In genomic region chr1:151236141-151236930, GRCm38 (mm10) we compare ENCODE assay signal across 8 mouse cellular contexts. TPM values are rescaled to one million over a fixed set of nuclear protein-coding genes. Genes with fewer than 3 reads are reported as not detected.
A peak's percentile ranks its signal among the peaks of the same experiment; 100 is the strongest.
DNase-seq lines count a peak whose midpoint lies in the region; ATAC-seq and TF ChIP-seq lines count a peak whose summit lies in the region.

No protein-coding gene starts in this region.

- DNase-seq in ovary, adult 18-20 months (ENCODE audit: low spot score) = peak; percentile 18
- DNase-seq in ovary, postnatal 36 days (ENCODE audit: low spot score) = no peak
- peak; percentile 66 for DNase-seq in gastrocnemius, adult 2 months
- DNase-seq in heart, postnatal 4 days = peak; percentile 40
- DNase-seq in thymus, postnatal 14 days = no peak
- DNase-seq in thymus, postnatal 10 days (ENCODE audit: low spot score in 2 of 2) = no peak
- DNase-seq in thymus, postnatal 4 days = no peak

- no peak for TF ChIP-seq CTCF in gastrocnemius, adult 2 months (IDR thresholded peaks at IDR 0.05)

- ATAC-seq in megakaryocyte progenitor cell, adult 5-6 weeks (replicated peaks; ENCODE audit: poor library complexity) = peak; percentile 52

- peak overlapping the region; percentile 26 for H3K4me3 ChIP-seq in gastrocnemius, adult 2 months

- intact Hi-C loops in gastrocnemius, adult 2 months (cut with DNase I) = no loop called here

- H3K27ac ChIP-seq in gastrocnemius, adult 2 months = peak overlapping the region; percentile 72

RNA-seq across cellular contexts. Expression of gene Gm47996, which starts 26.4 kb away (rescaled TPM):
- under 1 TPM in 1 of 2 experiments, not detected in 1; 0.28 TPM for total RNA-seq in gastrocnemius, adult 2 months (2021)
- not detected for total RNA-seq in heart, postnatal 4 days (2021)
- not detected in 2 replicates for total RNA-seq in megakaryocyte progenitor cell, adult 5-6 weeks (2015)
- not detected in 2 replicates for total RNA-seq in megakaryocyte progenitor cell, adult 5-6 weeks (2017)

RNA-seq across cellular contexts. Expression of gene 3110040M04Rik, which starts 32.4 kb away (rescaled TPM):
- under 1 TPM; 0.43 to 0.59 TPM for total RNA-seq in gastrocnemius, adult 2 months (2021)
- not detected for total RNA-seq in heart, postnatal 4 days (2021)
- total RNA-seq in megakaryocyte progenitor cell, adult 5-6 weeks (2015) = not detected in 2 replicates
- 1.3 TPM in 1 of 2 replicates, not detected in the other for total RNA-seq in megakaryocyte progenitor cell, adult 5-6 weeks (2017)

RNA-seq across cellular contexts. Expression of gene Gm47995, which starts 38.1 kb away (rescaled TPM):
- total RNA-seq in gastrocnemius, adult 2 months (2021) = not detected
- not detected for total RNA-seq in heart, postnatal 4 days (2021)
- not detected in 2 replicates for total RNA-seq in megakaryocyte progenitor cell, adult 5-6 weeks (2015)
- total RNA-seq in megakaryocyte progenitor cell, adult 5-6 weeks (2017) = not detected in 2 replicates

RNA-seq across cellular contexts. Expression of gene Gm8947, which starts 44.2 kb away (rescaled TPM):
- under 1 TPM in 1 of 2 experiments, not detected in 1; 0.28 TPM for total RNA-seq in gastrocnemius, adult 2 months (2021)
- total RNA-seq in heart, postnatal 4 days (2021) = under 1 TPM in 1 of 2 experiments, not detected in 1; 0.17 TPM
- total RNA-seq in megakaryocyte progenitor cell, adult 5-6 weeks (2015) = 0.30 TPM in 1 of 2 replicates, not detected in the other
- total RNA-seq in megakaryocyte progenitor cell, adult 5-6 weeks (2017) = not detected in 2 replicates

RNA-seq across cellular contexts. Expression of gene Gm47985, which starts 54.0 kb away (rescaled TPM):
- not detected for total RNA-seq in gastrocnemius, adult 2 months (2021)
- under 1 TPM in 1 of 2 experiments, not detected in 1; 0.29 TPM for total RNA-seq in heart, postnatal 4 days (2021)
- total RNA-seq in megakaryocyte progenitor cell, adult 5-6 weeks (2015) = 0.20 TPM in 1 of 2 replicates, not detected in the other
- total RNA-seq in megakaryocyte progenitor cell, adult 5-6 weeks (2017) = not detected in 2 replicates

Comparison
In these comparisons a context has a peak if more than half of its experiments do, and no peak if none do; other contexts are left out.
1. DNase-seq: peak in ovary, adult 18-20 months (single experiment), gastrocnemius, adult 2 months (single experiment) and heart, postnatal 4 days (single experiment); none in ovary, postnatal 36 days (single experiment), thymus, postnatal 14 days (single experiment), thymus, postnatal 10 days (0 of 2) and thymus, postnatal 4 days (single experiment).